Mouse (Mus musculus) limb, embryonic 14.5 days (tissue): ENCODE results near the gene Disp2. TPM values are rescaled to one million over a fixed set of nuclear protein-coding genes. Genes with fewer than 3 reads are reported as not detected.

Experiments
- ATAC-seq: fragments of 200-750 bp; cut with Nextera tagmentation; 2 replicates; pipeline ENCODE4 v1.8.0; 2017; ENCODE audit warnings: low read depth, moderate number of reproducible peaks, moderate TSS enrichment; ENCODE audit not compliant: low FRiP score
- DNase-seq: peaks from one replicate; pipeline ENCODE4 v3.0.0-alpha.2; 2015; ENCODE audit warnings: low spot score
- H3K27ac ChIP-seq: fragments of 300-500 bp; sonication (generic); replicated peaks from 2 replicates; pipeline ENCODE4 v1.5.1; 2014; ENCODE audit warnings: low read depth, mild to moderate bottlenecking, low read length, moderate library complexity, mixed read lengths
- H3K27me3 ChIP-seq: fragments of 300-500 bp; sonication (generic); 2 replicates; pipeline ENCODE4 v1.6.1; 2014; ENCODE audit warnings: low read length, mixed read lengths; ENCODE audit not compliant: control insufficient read depth, insufficient read depth
- H3K36me3 ChIP-seq: fragments of 300-500 bp; sonication (generic); 2 replicates; pipeline ENCODE4 v1.6.1; 2014; ENCODE audit warnings: mild to moderate bottlenecking, low read length, moderate library complexity, mixed read lengths; ENCODE audit not compliant: control insufficient read depth, insufficient read depth
- H3K4me1 ChIP-seq: fragments of 300-500 bp; sonication (generic); 2 replicates; pipeline ENCODE4 v1.6.1; 2014; ENCODE audit warnings: antibody characterized with exemption, low read length, mixed read lengths; ENCODE audit not compliant: control insufficient read depth, insufficient read depth
- H3K4me2 ChIP-seq: fragments of 300-500 bp; sonication (generic); replicated peaks from 2 replicates; pipeline ENCODE4 v1.6.1; 2014; ENCODE audit warnings: low read depth, mild to moderate bottlenecking, low read length, moderate library complexity; ENCODE audit not compliant: severe bottlenecking
- H3K4me3 ChIP-seq: fragments of 300-500 bp; sonication (generic); replicated peaks from 2 replicates; pipeline ENCODE4 v1.5.1; 2014; ENCODE audit warnings: low read length
- H3K9ac ChIP-seq: fragments of 300-500 bp; sonication (generic); 2 replicates; pipeline ENCODE4 v1.6.1; 2014; ENCODE audit warnings: mild to moderate bottlenecking, low read depth, low read length, moderate library complexity; ENCODE audit not compliant: severe bottlenecking
- H3K9me3 ChIP-seq: fragments of 300-500 bp; sonication (generic); 2 replicates; pipeline ENCODE4 v1.6.1; 2016; ENCODE audit warnings: low read length; ENCODE audit not compliant: control insufficient read depth
- POLR2A ChIP-seq: fragments of 200-500 bp; IDR thresholded peaks from 2 replicates; pipeline ENCODE4 v1.8.0; 2012; ENCODE audit warnings: inconsistent platforms, mild to moderate bottlenecking, moderate library complexity, borderline replicate concordance; ENCODE audit not compliant: insufficient read depth, insufficient read length; ENCODE audit errors: extremely low read depth
- WGBS: fragments of 180-500 bp; shearing (Covaris S2); extraction: QIAGEN DNeasy Blood & Tissue Kit; methylation state at CpG from one replicate; pipeline ENCODE4 v1.1.7; 2014; 5-methylcytosine and 5-hydroxymethylcytosine counted together
- polyA plus RNA-seq, 2 experiments: library from polyadenylated mRNA; depleted of rRNA in 1 of 2; stranded (reverse) in 1 of 2; unstranded in 1 of 2; fragments of >200 nt; fragmentation: Nextera tagmentation in 1 of 2; extraction: Ambion mirVana in 1 of 2; gene quantifications; 2 replicates each; pipeline versions ENCODE4 v1.2.1 to v1.2.3; 2012 to 2014

Gene Disp2
- polyA plus RNA-seq, 2 experiments: 0.03 to 0.16 TPM

DNA sequence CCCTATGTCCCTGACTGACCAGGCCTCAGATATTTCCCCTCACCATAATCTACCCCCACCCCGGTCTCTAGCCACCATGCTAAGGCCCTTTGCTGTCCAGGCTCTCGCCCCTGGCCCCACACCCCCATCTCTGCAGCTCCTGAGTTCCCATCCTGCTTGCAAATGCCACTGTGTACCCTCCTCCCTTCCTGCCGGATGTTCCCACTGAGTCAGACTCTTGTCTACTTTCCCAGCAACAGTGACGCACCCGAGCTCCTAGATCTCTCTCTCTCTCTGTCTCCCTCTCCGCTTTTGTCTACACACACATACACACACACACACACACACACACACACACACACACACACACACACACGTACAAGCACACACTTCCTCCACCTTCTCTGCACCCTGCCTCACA lies 16.1 kb upstream of the Disp2 start:
- Histone ChIP-seq H3K4me1 (peaks cover 22% of the 10 kb centered on the region), H3K36me3 (no peaks in the 10 kb centered on the region), H3K4me2 (no peak overlapping the region), H3K27ac (no peak overlapping the region), H3K4me3 (no peak overlapping the region), H3K27me3 (no peaks in the 10 kb centered on the region), H3K9ac (no peak overlapping the region), H3K9me3 (no peaks in the 10 kb centered on the region)
- 69% methylated on average over 7 of the region's 7 CpGs for WGBS
- DNase-seq: no peak
- no peak for ATAC-seq
- TF ChIP-seq POLR2A: no peak

DNA sequence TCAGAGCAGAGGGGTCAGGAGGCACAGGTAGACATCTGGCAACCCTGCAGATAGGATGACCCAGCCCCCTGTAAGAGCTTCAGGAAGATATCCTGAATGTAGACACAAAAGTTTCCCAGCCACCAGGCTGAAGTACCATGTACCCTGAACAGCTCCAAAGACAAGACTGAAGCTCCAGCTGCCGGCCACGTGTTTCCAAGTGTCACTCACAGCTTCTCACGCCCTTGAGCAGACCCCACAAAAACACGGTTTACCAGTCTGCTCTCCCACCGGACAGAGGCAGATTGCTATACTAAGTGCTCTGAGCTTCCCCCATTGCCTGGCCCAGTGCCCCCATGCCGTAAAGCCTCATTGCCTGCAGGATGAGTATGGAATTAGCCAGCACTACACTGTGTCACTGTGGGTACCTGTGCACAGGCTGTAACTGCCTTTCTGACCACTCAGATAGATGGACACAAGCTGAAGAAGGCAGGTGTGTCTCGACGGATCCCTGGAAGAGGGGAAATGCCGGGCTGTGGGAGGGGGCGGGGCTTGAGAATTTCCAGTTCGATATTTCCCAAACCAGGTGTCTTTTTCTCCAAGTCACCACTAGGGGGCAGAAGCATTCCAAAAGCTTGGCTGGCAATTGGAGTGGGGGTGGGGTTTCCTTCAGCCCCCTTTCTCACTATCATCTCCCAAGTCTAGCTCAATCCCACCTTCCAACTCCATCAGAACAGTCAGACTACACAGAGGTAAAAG lies 15.3 kb upstream of the Disp2 start:
- Histone ChIP-seq H3K4me1 (peaks cover 22% of the 10 kb centered on the region), H3K4me3 (no peak overlapping the region), H3K9me3 (no peaks in the 10 kb centered on the region), H3K27ac (no peak overlapping the region), H3K36me3 (no peaks in the 10 kb centered on the region), H3K27me3 (no peaks in the 10 kb centered on the region), H3K4me2 (no peak overlapping the region), H3K9ac (no peak overlapping the region)
- 22% methylated on average over 11 of the region's 11 CpGs for WGBS
- ATAC-seq (no peak), DNase-seq (peak; percentile 75)
- TF ChIP-seq POLR2A: no peak

DNA sequence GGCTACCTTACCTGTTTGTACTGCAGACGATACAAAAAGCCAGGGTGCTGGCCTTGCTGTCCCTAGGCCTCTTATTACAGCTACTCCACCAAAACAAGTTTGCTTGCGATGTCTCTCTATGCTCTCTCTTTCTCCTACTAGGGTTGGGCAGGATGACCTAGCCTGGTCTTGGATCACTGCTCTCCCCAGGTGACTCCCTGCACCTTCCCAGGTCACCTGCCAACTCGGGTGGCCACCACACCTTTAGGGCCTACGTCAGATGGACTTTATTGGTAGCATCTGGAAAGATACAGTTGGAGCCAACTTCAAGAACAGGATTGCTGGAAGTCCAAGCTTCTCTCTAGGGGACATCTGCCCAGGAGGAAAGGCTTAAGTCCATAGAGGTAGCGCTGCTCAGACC lies 14.6 kb upstream of the Disp2 start:
- Histone ChIP-seq H3K36me3 (no peaks in the 10 kb centered on the region), H3K4me3 (no peak overlapping the region), H3K4me1 (peaks cover 22% of the 10 kb centered on the region), H3K9me3 (no peaks in the 10 kb centered on the region), H3K27ac (no peak overlapping the region), H3K27me3 (no peaks in the 10 kb centered on the region), H3K9ac (no peak overlapping the region), H3K4me2 (no peak overlapping the region)
- ATAC-seq: no peak
- no peak for TF ChIP-seq POLR2A
- DNase-seq: no peak
- WGBS: 69% methylated on average over 5 of the region's 5 CpGs

DNA sequence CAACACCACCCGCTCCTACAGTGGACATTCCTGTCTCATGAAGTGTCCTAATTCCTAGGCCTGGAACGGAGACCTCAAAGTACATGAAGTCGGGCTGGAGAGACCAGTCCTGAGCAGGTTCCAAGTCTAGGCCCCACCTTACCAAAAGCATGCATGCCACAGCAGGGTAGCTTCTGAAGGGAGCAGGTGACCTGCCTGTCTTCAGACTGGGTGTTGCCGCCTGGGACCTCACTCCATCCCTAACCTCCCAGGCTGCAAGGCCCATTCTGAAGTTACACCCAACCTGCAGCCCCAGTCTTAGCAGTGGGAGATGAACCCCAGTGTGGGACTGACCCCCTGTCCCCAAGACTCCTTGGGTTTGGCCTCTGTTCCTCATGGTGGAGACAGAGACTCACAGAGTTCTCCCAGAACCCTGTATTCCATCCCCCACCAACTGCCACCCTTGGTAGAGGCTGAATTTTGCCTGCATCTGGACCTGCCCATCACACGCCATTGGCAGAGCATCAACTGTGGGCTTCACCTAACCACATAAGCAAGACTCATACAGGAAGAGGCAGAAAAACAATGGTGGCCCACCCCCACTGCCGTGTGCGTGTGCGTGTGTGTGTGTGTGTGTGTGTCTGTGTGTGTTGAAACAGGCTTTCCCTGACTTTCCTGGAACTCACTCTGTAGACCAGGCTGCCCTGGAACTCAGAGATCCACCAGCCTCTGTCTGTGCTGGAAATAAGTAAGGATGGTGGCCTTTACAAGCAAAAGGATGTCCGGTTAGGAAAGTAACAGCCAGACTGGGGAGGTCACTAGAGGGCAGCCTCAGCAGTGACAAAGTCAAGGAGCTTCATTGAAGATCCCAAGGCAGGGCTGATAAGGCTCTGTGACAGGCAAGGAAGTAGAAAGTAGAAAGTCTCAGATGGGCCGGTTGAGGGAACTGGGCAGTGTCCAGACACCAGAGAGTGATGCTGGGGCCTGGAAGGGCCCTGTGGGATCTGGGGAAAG lies 13.2 kb upstream of the Disp2 start:
- H3K9me3 ChIP-seq: no peaks in the 10 kb centered on the region
- H3K4me1 ChIP-seq: peaks cover 20% of the 10 kb centered on the region
- no peak for ATAC-seq
- H3K4me3 ChIP-seq: no peak overlapping the region
- no peak overlapping the region for H3K4me2 ChIP-seq
- H3K9ac ChIP-seq: no peak overlapping the region
- no peaks in the 10 kb centered on the region for H3K27me3 ChIP-seq
- no peak for DNase-seq
- no peak overlapping the region for H3K27ac ChIP-seq
- H3K36me3 ChIP-seq: no peaks in the 10 kb centered on the region
- 75% methylated on average over 10 of the region's 10 CpGs for WGBS
- no peak for TF ChIP-seq POLR2A

DNA sequence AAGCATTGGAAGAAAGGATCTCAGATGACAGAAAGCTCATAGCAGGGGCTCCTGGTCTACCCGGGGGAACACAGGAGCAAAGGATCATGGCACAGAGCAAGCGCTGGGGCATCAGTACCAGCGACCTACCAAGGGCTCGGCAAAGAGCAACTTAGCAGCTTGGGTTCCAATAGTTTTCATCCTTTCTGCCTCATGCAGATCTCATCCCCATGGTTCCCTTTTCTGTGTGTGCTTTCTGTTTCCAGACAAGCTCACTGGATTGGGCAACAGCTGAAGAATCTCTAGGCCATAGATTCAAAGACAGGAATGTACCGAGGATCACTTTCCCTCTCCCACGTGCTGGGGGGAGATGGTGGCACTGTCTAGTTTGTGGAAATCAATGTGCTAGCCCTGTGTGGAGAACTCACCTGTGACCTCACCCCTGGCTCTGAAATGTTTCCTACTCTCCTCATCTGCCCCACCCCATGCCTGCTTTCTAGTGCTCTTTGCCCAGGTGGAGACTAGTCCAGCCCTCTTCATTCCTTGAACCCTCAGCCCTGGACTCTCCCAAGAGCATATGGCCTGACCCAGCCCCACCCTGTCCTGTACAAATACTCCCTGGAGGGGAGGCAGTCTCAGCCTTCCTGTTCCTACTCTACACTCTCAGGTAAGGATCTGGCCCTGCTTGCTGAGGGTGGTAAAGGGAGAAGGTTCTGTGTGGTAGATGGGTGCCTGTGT lies 7.2 kb upstream of the Disp2 start, which contains the start of gene Phgr1:
Phgr1 (plus strand) TSS at position 612 of the 717 bp plus-strand sequence.
- H3K9ac ChIP-seq: no peak within 1 kb of the TSS
- ATAC-seq (no peak), DNase-seq (no peak)
- no peaks in the 10 kb centered on the region for H3K27me3 ChIP-seq
- 82% methylated on average over 6 of the region's 6 CpGs for WGBS
- H3K9me3 ChIP-seq: no peaks in the 10 kb centered on the region
- TF ChIP-seq POLR2A: no peak
- no peak within 1 kb of the TSS for H3K4me3 ChIP-seq
- H3K4me1 ChIP-seq: no peaks in the 10 kb centered on the region
- H3K36me3 ChIP-seq: no peaks in the 10 kb centered on the region
- H3K27ac ChIP-seq: no peak within 1 kb of the TSS
- no peak within 1 kb of the TSS for H3K4me2 ChIP-seq
